Mouse (Mus musculus) WW6 (cell line): ENCODE data around the gene Cd160.

Experiments used
- DNase-seq: peaks from one replicate; pipeline ENCODE4 v3.0.0-alpha.2; 2013; ENCODE audit warnings: low read depth, low spot score

Gene Cd160

GRCm38 (mm10) chr3:96829856-96830255, 705 bp upstream of the Cd160 start:
- DNase-seq, result no peak

GRCm38 (mm10) chr3:96828308-96828864, 765 bp downstream of the Cd160 start:
- DNase-seq, result no peak

- no peak for DNase-seq
These were observed 3.9 kb downstream of the Cd160 start for GRCm38 (mm10) chr3:96825261-96825660.

GRCm38 (mm10) chr3:96824614-96825013, 4.5 kb downstream of the Cd160 start:
- DNase-seq, result no peak

GRCm38 (mm10) chr3:96823701-96824100, 5.5 kb downstream of the Cd160 start:
- DNase-seq, result no peak

- DNase-seq, result no peak
These were observed 7.6 kb downstream of the Cd160 start for GRCm38 (mm10) chr3:96821581-96821980.

GRCm38 (mm10) chr3:96820116-96820915, 8.8 kb downstream of the Cd160 start:
- DNase-seq, result no peak

GRCm38 (mm10) chr3:96814342-96814741, 14.8 kb downstream of the Cd160 start:
- no peak for DNase-seq

- DNase-seq, result no peak
These were observed 15.4 kb downstream of the Cd160 start for GRCm38 (mm10) chr3:96813591-96814244.

- DNase-seq, result no peak
These were observed 16.0 kb downstream of the Cd160 start for GRCm38 (mm10) chr3:96813106-96813505.

- DNase-seq, result peak; percentile 65
These were observed 16.6 kb downstream of the Cd160 start for GRCm38 (mm10) chr3:96812395-96813091.

GRCm38 (mm10) chr3:96811232-96811631, 17.9 kb downstream of the Cd160 start:
- no peak for DNase-seq

- no peak for DNase-seq
These were observed 20.5 kb downstream of the Cd160 start for GRCm38 (mm10) chr3:96808651-96809050.

GRCm38 (mm10) chr3:96808136-96808535, 21.0 kb downstream of the Cd160 start:
- peak; percentile 65 for DNase-seq

- DNase-seq, result no peak
These were observed 26.9 kb downstream of the Cd160 start for GRCm38 (mm10) chr3:96802214-96802613.

GRCm38 (mm10) chr3:96800254-96800653, 28.9 kb downstream of the Cd160 start:
- DNase-seq, result no peak

GRCm38 (mm10) chr3:96788506-96788905, 40.6 kb downstream of the Cd160 start:
- DNase-seq, result no peak

GRCm38 (mm10) chr3:96787784-96788183, 41.4 kb downstream of the Cd160 start:
- DNase-seq, result no peak

GRCm38 (mm10) chr3:96782236-96782635, 46.9 kb downstream of the Cd160 start:
- no peak for DNase-seq

- no peak for DNase-seq
These were observed 52.0 kb downstream of the Cd160 start for GRCm38 (mm10) chr3:96777120-96777519.

- DNase-seq, result no peak
These were observed 56.2 kb downstream of the Cd160 start for GRCm38 (mm10) chr3:96772949-96773348.

GRCm38 (mm10) chr3:96769971-96770370, 59.2 kb downstream of the Cd160 start:
- no peak for DNase-seq
